13 mouse cellular contexts compared by ENCODE assay signal in the genomic region with DNA sequence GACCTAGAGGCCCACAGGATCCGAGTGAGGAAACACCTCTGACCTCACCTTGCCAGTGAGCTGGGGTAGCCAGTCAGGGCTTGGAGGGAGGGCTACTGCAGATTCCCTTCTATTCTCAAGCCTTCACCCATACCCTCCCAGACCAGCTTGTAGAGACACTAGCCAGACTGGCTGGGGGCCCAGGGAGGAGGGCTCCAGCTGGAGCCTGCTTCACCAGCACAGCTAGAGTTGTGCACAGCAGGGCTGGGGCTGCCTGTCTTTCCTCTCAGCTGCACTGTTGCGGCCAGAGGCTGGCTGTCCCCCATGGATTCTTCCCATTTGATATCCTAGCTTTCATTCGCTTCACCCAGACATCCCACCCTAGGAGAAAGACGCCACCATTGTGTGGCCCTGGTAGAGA.
DNase-seq lines count a peak whose midpoint lies in the region; ATAC-seq and TF ChIP-seq lines count a peak whose summit lies in the region.
"Had no signal": no experiment of that assay in that cellular context is flagged by ENCODE, and none has a peak within 500 bp of the region (broad histone marks: within the 10 kb centered on the region; RNA-seq: fewer than 3 reads in every experiment).

No protein-coding gene starts in this region.

- no peak overlapping the region for H3K27ac ChIP-seq in heart, adult 2 months
- no peak overlapping the region for H3K27ac ChIP-seq in heart, embryonic 11.5 days (ENCODE audit: low read depth, low read length)
- no peak overlapping the region for H3K27ac ChIP-seq in lung, embryonic 16.5 days (ENCODE audit: low read length)
- H3K27ac ChIP-seq: liver, embryonic 13.5 days; neural tube, embryonic 15.5 days had no signal

- no peaks in the 10 kb centered on the region for H3K9me3 ChIP-seq in heart, embryonic 11.5 days (replicated peaks; ENCODE audit: control insufficient read depth, low read length)
- no peaks in the 10 kb centered on the region for H3K9me3 ChIP-seq in lung, embryonic 16.5 days (ENCODE audit: control insufficient read depth, low read length)
- H3K9me3 ChIP-seq: liver, embryonic 13.5 days; neural tube, embryonic 15.5 days had no signal

- H3K4me3 ChIP-seq in heart, adult 2 months, result no peak overlapping the region
- no peak overlapping the region for H3K4me3 ChIP-seq in heart, embryonic 11.5 days (ENCODE audit: low read depth, low read length)
- no peak overlapping the region for H3K4me3 ChIP-seq in lung, embryonic 16.5 days (ENCODE audit: low read length)
- H3K4me3 ChIP-seq in lung, adult 2 months (replicated peaks; ENCODE audit: extremely low read depth, low read depth, low read length), result no peak overlapping the region
- H3K4me3 ChIP-seq: liver, embryonic 13.5 days; neural tube, embryonic 15.5 days had no signal

- H3K4me1 ChIP-seq in heart, adult 2 months (ENCODE audit: control insufficient read depth, insufficient read depth, low read length), result no peaks in the 10 kb centered on the region
- H3K4me1 ChIP-seq in heart, embryonic 11.5 days (ENCODE audit: control insufficient read depth, insufficient read depth, low read length), result no peaks in the 10 kb centered on the region
- H3K4me1 ChIP-seq in lung, embryonic 16.5 days (replicated peaks; ENCODE audit: control insufficient read depth, insufficient read depth, low read length), result peaks cover 4% of the 10 kb centered on the region; the same call in 1 of the 2 replicates
- no peaks in the 10 kb centered on the region for H3K4me1 ChIP-seq in lung, adult 2 months (ENCODE audit: control insufficient read depth, insufficient read depth, low read length)
- H3K4me1 ChIP-seq: liver, embryonic 13.5 days had no signal

- no peak overlapping the region for H3K4me2 ChIP-seq in heart, embryonic 11.5 days
- no peak overlapping the region for H3K4me2 ChIP-seq in lung, embryonic 16.5 days (ENCODE audit: low read depth, low read length)
- H3K4me2 ChIP-seq: liver, embryonic 13.5 days; neural tube, embryonic 15.5 days had no signal

- DNase-seq in heart, adult 2 months, result peak; percentile 28 to 52
- DNase-seq in lung, adult 2 months, result no peak
- DNase-seq in heart, postnatal 25 days (ENCODE audit: low spot score), result peak; percentile 16
- peak; percentile 44 for DNase-seq in lung, postnatal 14 days
- DNase-seq in frontal cortex, postnatal 36 days (ENCODE audit: low spot score in 2 of 2), result no peak
- DNase-seq: adrenal gland, postnatal 25 days; cerebellum, adult 11 months; kidney, adult 2 months; liver, embryonic 13.5 days; midbrain, embryonic 14.5 days had no signal

- H3K79me2 ChIP-seq in heart, adult 2 months (replicated peaks; ENCODE audit: control insufficient read depth, insufficient read depth, low read length), result no peaks in the 10 kb centered on the region

- ATAC-seq in heart, embryonic 11.5 days (replicated peaks; ENCODE audit: insufficient number of reproducible peaks, low FRiP score, low TSS enrichment), result no peak
- peak; percentile 55 for ATAC-seq in lung, embryonic 16.5 days (ENCODE audit: low read depth)

- H3K9ac ChIP-seq in heart, adult 2 months (ENCODE audit: low read depth, low read length), result no peak overlapping the region
- H3K9ac ChIP-seq in heart, embryonic 11.5 days (ENCODE audit: low read depth, low read length), result no peak overlapping the region
- no peak overlapping the region for H3K9ac ChIP-seq in lung, embryonic 16.5 days (ENCODE audit: low read length)
- H3K9ac ChIP-seq: liver, embryonic 13.5 days; neural tube, embryonic 15.5 days had no signal

- intact Hi-C loops in heart, adult 2 months (cut with DNase I), result no loop called here
- intact Hi-C loops in heart, postnatal 25 days (cut with DNase I), result no loop called here

- no peak for TF ChIP-seq POLR2A in heart, adult 2 months (IDR thresholded peaks at IDR 0.05; ENCODE audit: insufficient read depth, low read depth, low read length)
- no peak for TF ChIP-seq POLR2A in lung, adult 2 months (IDR thresholded peaks at IDR 0.05; ENCODE audit: borderline replicate concordance, extremely low read depth, low read depth, low read length)

- no peaks in the 10 kb centered on the region for H3K36me3 ChIP-seq in heart, adult 2 months (ENCODE audit: control insufficient read depth, insufficient read depth, low read length)
- no peaks in the 10 kb centered on the region for H3K36me3 ChIP-seq in heart, embryonic 11.5 days (ENCODE audit: control insufficient read depth, insufficient read depth, low read length)
- H3K36me3 ChIP-seq in lung, embryonic 16.5 days (ENCODE audit: control insufficient read depth, insufficient read depth, low read length), result no peaks in the 10 kb centered on the region
- H3K36me3 ChIP-seq: liver, embryonic 13.5 days; neural tube, embryonic 15.5 days had no signal

- no peaks in the 10 kb centered on the region for H3K27me3 ChIP-seq in heart, adult 2 months (ENCODE audit: control insufficient read depth, insufficient read depth, low read length)
- H3K27me3 ChIP-seq in heart, embryonic 11.5 days (ENCODE audit: control insufficient read depth, insufficient read depth, low read length), result no peaks in the 10 kb centered on the region
- no peaks in the 10 kb centered on the region; the same call in 1 of the 2 replicates for H3K27me3 ChIP-seq in lung, embryonic 16.5 days (ENCODE audit: control insufficient read depth, insufficient read depth, low read depth, low read length)
- H3K27me3 ChIP-seq: liver, embryonic 13.5 days; neural tube, embryonic 15.5 days had no signal

- WGBS in heart, adult 2 months, result 71% methylated on average over 4 of the region's 4 CpGs
- WGBS in heart, embryonic 11.5 days (ENCODE audit: insufficient replicate concordance), result 77% methylated on average over 4 of the region's 4 CpGs
- WGBS in lung, embryonic 16.5 days, result 77% methylated on average over 4 of the region's 4 CpGs
- 72% methylated on average over 4 of the region's 4 CpGs for WGBS in lung, adult 2 months

- no peak for TF ChIP-seq CTCF in heart, adult 2 months (IDR thresholded peaks at IDR 0.05)
- no peak for TF ChIP-seq CTCF in lung, adult 2 months (IDR thresholded peaks at IDR 0.05; ENCODE audit: insufficient read depth, low read length)

- no peak for TF ChIP-seq EP300 in heart, adult 2 months (IDR thresholded peaks at IDR 0.05; ENCODE audit: insufficient read depth, low read depth, low read length)

Comparison
In these comparisons a context has a peak if more than half of its experiments do, and no peak if none do; other contexts are left out.
1. DNase-seq: peak in heart, adult 2 months (2 of 2), heart, postnatal 25 days (single experiment) and lung, postnatal 14 days (single experiment); none in lung, adult 2 months (single experiment) and frontal cortex, postnatal 36 days (0 of 2).